Mouse (Mus musculus) brain, embryonic 14.5 days (tissue): ENCODE results near the gene Ptprz1.

Experiments
- CTCF ChIP-seq: fragments of 200-500 bp; IDR thresholded peaks from 2 replicates; pipeline ENCODE4 v1.5.1; 2012; ENCODE audit warnings: inconsistent platforms, mild to moderate bottlenecking, moderate library complexity, borderline replicate concordance; ENCODE audit not compliant: insufficient read depth, insufficient read length; ENCODE audit errors: extremely low read depth
- POLR2A ChIP-seq: fragments of 200-500 bp; IDR thresholded peaks from 2 replicates; pipeline ENCODE4 v1.6.1; 2012; ENCODE audit warnings: mild to moderate bottlenecking, inconsistent platforms, borderline replicate concordance; ENCODE audit not compliant: poor library complexity, insufficient read depth, insufficient read length, severe bottlenecking; ENCODE audit errors: extremely low read depth

DNA sequence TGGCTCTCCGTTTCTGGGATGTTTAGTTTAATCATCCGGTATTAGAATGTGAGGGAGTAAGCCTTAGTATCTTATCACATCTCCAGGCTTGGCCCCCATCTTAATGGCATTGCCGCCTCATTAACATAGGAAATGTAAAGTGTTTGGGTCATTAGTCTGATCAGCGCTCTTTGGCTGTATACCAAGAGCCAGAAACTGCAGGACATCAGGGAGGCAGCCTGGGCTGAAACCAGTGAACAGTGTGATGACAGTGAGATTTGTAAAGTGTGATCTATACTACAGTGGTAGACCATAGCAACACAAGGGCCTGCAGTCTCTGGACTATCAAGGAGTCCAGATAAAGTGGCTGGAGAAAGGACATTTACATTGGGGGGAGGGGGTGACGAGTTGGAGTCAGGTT lies 62.2 kb downstream of the Ptprz1 start:
- TF ChIP-seq CTCF (no peak), POLR2A (no peak)
